Mouse (Mus musculus): ENCODE data around the gene Kdm1b. TPM values are rescaled to one million over a fixed set of nuclear protein-coding genes. Genes with fewer than 3 reads are reported as not detected.

Kdm1b gene
- total and polyA plus RNA-seq, 2 experiments from 2014 or later, result 14.1 to 26.9 TPM

GRCm38 (mm10) chr13:47088433-47088832 is 45.1 kb downstream of the Kdm1b start:
- no peak overlapping the region for H3K4me2 ChIP-seq (ENCODE audit: low read depth, low read length, poor library complexity, severe bottlenecking)
- H3K4me1 ChIP-seq (ENCODE audit: insufficient read depth, low read length), result no peaks in the 10 kb centered on the region
- no peak overlapping the region for H3K4me3 ChIP-seq (ENCODE audit: low read depth, low read length)
- no peaks in the 10 kb centered on the region for H3K9me3 ChIP-seq (ENCODE audit: low read length)
- no peak for DNase-seq (ENCODE audit: low spot score)
- no peak for ATAC-seq (ENCODE audit: low FRiP score)
- H3K27me3 ChIP-seq (ENCODE audit: insufficient read depth, low read length), result no peaks in the 10 kb centered on the region
- no peak overlapping the region for H3K27ac ChIP-seq (ENCODE audit: low read depth, low read length)
- H3K9ac ChIP-seq (replicated peaks; ENCODE audit: low read length, poor library complexity, severe bottlenecking), result no peak overlapping the region
- peaks cover 17% of the 10 kb centered on the region; the same call in 1 of the 2 replicates for H3K36me3 ChIP-seq (ENCODE audit: insufficient read depth, low read length)
- 84% methylated on average over 1 of the region's 1 CpGs for WGBS
- TF ChIP-seq CTCF (IDR thresholded peaks at IDR 0.05), result no peak

GRCm38 (mm10) chr13:47089271-47089670 is 46.0 kb downstream of the Kdm1b start:
- WGBS, result 86% methylated on average over 2 of the region's 2 CpGs

GRCm38 (mm10) chr13:47093791-47094190 is 50.5 kb downstream of the Kdm1b start:
- no peaks in the 10 kb centered on the region for H3K27me3 ChIP-seq (ENCODE audit: insufficient read depth, low read length)
- 98% methylated on average over 2 of the region's 2 CpGs for WGBS
- no peak for TF ChIP-seq CTCF (IDR thresholded peaks at IDR 0.05)
- no peak overlapping the region for H3K27ac ChIP-seq (ENCODE audit: low read depth, low read length)
- no peak overlapping the region for H3K4me3 ChIP-seq (ENCODE audit: low read depth, low read length)
- no peak for ATAC-seq (ENCODE audit: low FRiP score)
- peaks cover 12% of the 10 kb centered on the region for H3K36me3 ChIP-seq (ENCODE audit: insufficient read depth, low read length)
- H3K9ac ChIP-seq (replicated peaks; ENCODE audit: low read length, poor library complexity, severe bottlenecking), result no peak overlapping the region
- no peaks in the 10 kb centered on the region for H3K4me1 ChIP-seq (ENCODE audit: insufficient read depth, low read length)
- no peak overlapping the region for H3K4me2 ChIP-seq (ENCODE audit: low read depth, low read length, poor library complexity, severe bottlenecking)
- no peaks in the 10 kb centered on the region for H3K9me3 ChIP-seq (ENCODE audit: low read length)
- DNase-seq (ENCODE audit: low spot score), result no peak

More at GRCm38 (mm10) chr13:47089271-47089670, 46.0 kb downstream of the Kdm1b start:
- Histone ChIP-seq H3K4me3 (ENCODE audit: low read depth, low read length) (no peak overlapping the region), H3K9me3 (ENCODE audit: low read length) (no peaks in the 10 kb centered on the region), H3K4me2 (ENCODE audit: low read depth, low read length, poor library complexity, severe bottlenecking) (no peak overlapping the region), H3K9ac (replicated peaks; ENCODE audit: low read length, poor library complexity, severe bottlenecking) (no peak overlapping the region), H3K4me1 (ENCODE audit: insufficient read depth, low read length) (no peaks in the 10 kb centered on the region), H3K27ac (ENCODE audit: low read depth, low read length) (no peak overlapping the region), H3K27me3 (ENCODE audit: insufficient read depth, low read length) (no peaks in the 10 kb centered on the region), H3K36me3 (ENCODE audit: insufficient read depth, low read length) (peaks cover 21% of the 10 kb centered on the region)
- no peak for DNase-seq (ENCODE audit: low spot score)
- no peak for ATAC-seq (ENCODE audit: low FRiP score)
- no peak for TF ChIP-seq CTCF (IDR thresholded peaks at IDR 0.05)

- DNase-seq (ENCODE audit: low spot score) (no peak), ATAC-seq (ENCODE audit: low FRiP score) (no peak)
- Histone ChIP-seq H3K4me2 (ENCODE audit: low read depth, low read length, poor library complexity, severe bottlenecking) (no peak overlapping the region), H3K9ac (replicated peaks; ENCODE audit: low read length, poor library complexity, severe bottlenecking) (no peak overlapping the region), H3K36me3 (ENCODE audit: insufficient read depth, low read length) (peaks cover 13% of the 10 kb centered on the region), H3K9me3 (ENCODE audit: low read length) (no peaks in the 10 kb centered on the region), H3K27ac (ENCODE audit: low read depth, low read length) (no peak overlapping the region), H3K4me3 (ENCODE audit: low read depth, low read length) (no peak overlapping the region), H3K27me3 (ENCODE audit: insufficient read depth, low read length) (no peaks in the 10 kb centered on the region), H3K4me1 (ENCODE audit: insufficient read depth, low read length) (no peaks in the 10 kb centered on the region)
- TF ChIP-seq CTCF (IDR thresholded peaks at IDR 0.05), result no peak
- WGBS, result 90% methylated on average over 2 of the region's 2 CpGs
Observed at GRCm38 (mm10) chr13:47096591-47096990, 53.3 kb downstream of the Kdm1b start.

- ATAC-seq (ENCODE audit: low FRiP score) (no peak), DNase-seq (ENCODE audit: low spot score) (no peak)
- no peak overlapping the region for H3K9ac ChIP-seq (replicated peaks; ENCODE audit: low read length, poor library complexity, severe bottlenecking)
- H3K4me3 ChIP-seq (ENCODE audit: low read depth, low read length), result no peak overlapping the region
- no peak overlapping the region for H3K4me2 ChIP-seq (ENCODE audit: low read depth, low read length, poor library complexity, severe bottlenecking)
- no peaks in the 10 kb centered on the region for H3K9me3 ChIP-seq (ENCODE audit: low read length)
- no peak for TF ChIP-seq CTCF (IDR thresholded peaks at IDR 0.05)
- H3K27ac ChIP-seq (ENCODE audit: low read depth, low read length), result no peak overlapping the region
- H3K27me3 ChIP-seq (ENCODE audit: insufficient read depth, low read length), result no peaks in the 10 kb centered on the region
- H3K36me3 ChIP-seq (ENCODE audit: insufficient read depth, low read length), result peaks cover 8% of the 10 kb centered on the region; the same call in 1 of the 2 replicates
- H3K4me1 ChIP-seq (ENCODE audit: insufficient read depth, low read length), result 0 out of 2 replicates have a peak, but pooled peaks cover 2% of the 10 kb centered on the region
- 89% methylated on average over 7 of the region's 7 CpGs for WGBS
Observed at GRCm38 (mm10) chr13:47099265-47099664, 56.0 kb downstream of the Kdm1b start.

GRCm38 (mm10) chr13:47100587-47100986 is 57.3 kb downstream of the Kdm1b start:
- no peaks in the 10 kb centered on the region for H3K9me3 ChIP-seq (ENCODE audit: low read length)
- DNase-seq (ENCODE audit: low spot score) (no peak), ATAC-seq (ENCODE audit: low FRiP score) (no peak)
- no peak overlapping the region for H3K9ac ChIP-seq (replicated peaks; ENCODE audit: low read length, poor library complexity, severe bottlenecking)
- H3K4me2 ChIP-seq (ENCODE audit: low read depth, low read length, poor library complexity, severe bottlenecking), result no peak overlapping the region
- 82% methylated on average over 2 of the region's 2 CpGs for WGBS
- no peak overlapping the region for H3K4me3 ChIP-seq (ENCODE audit: low read depth, low read length)
- no peak overlapping the region for H3K27ac ChIP-seq (ENCODE audit: low read depth, low read length)
- H3K4me1 ChIP-seq (ENCODE audit: insufficient read depth, low read length), result peaks cover 6% of the 10 kb centered on the region; the same call in 1 of the 2 replicates
- H3K36me3 ChIP-seq (ENCODE audit: insufficient read depth, low read length), result peaks cover 8% of the 10 kb centered on the region; the same call in 1 of the 2 replicates
- no peak for TF ChIP-seq CTCF (IDR thresholded peaks at IDR 0.05)
- no peaks in the 10 kb centered on the region for H3K27me3 ChIP-seq (ENCODE audit: insufficient read depth, low read length)
